Mouse (Mus musculus) urinary bladder, postnatal 25 days (tissue): Measurements from ENCODE around the gene Mynn.
"Not testable (repeated sequence)": the region's sequence is repeated elsewhere in the genome, so short reads cannot be mapped to it uniquely, and the experiment has no call there.

Source experiments
- DNase-seq: peaks from one replicate; pipeline ENCODE4 v3.0.0; 2022; ENCODE audit warnings: low spot score

Gene Mynn

GRCm38 (mm10) chr3:30602065-30602739 is at the start of gene Mynn:
Gene Mynn (plus strand): TSS chr3:30602065.
- peak; percentile 94 for DNase-seq

- DNase-seq = no peak
Measured at GRCm38 (mm10) chr3:30553741-30554140, 48.1 kb upstream of the Mynn start.

GRCm38 (mm10) chr3:30560677-30561314 is 41.1 kb upstream of the Mynn start:
- DNase-seq = no peak

GRCm38 (mm10) chr3:30566333-30566732 is 35.5 kb upstream of the Mynn start:
- DNase-seq = not testable (repeated sequence)

GRCm38 (mm10) chr3:30573549-30573948 is 28.3 kb upstream of the Mynn start:
- no peak for DNase-seq

- DNase-seq = no peak
Measured at GRCm38 (mm10) chr3:30588865-30589264, 13.0 kb upstream of the Mynn start.

- no peak for DNase-seq
Measured at GRCm38 (mm10) chr3:30592418-30592853, 9.4 kb upstream of the Mynn start.

- DNase-seq = no peak
Measured at GRCm38 (mm10) chr3:30593719-30594485, 8.0 kb upstream of the Mynn start.

GRCm38 (mm10) chr3:30595111-30595832 is 6.6 kb upstream of the Mynn start:
- DNase-seq = no peak

GRCm38 (mm10) chr3:30597271-30597670 is 4.6 kb upstream of the Mynn start:
- DNase-seq = no peak

- DNase-seq = no peak
Measured at GRCm38 (mm10) chr3:30599711-30600545, 1.9 kb upstream of the Mynn start, which contains the start of gene Actrt3. Gene Actrt3 (minus strand): TSS chr3:30599939.

- peak; percentile 16 for DNase-seq
Measured at GRCm38 (mm10) chr3:30600717-30601116, 1.1 kb upstream of the Mynn start.

- DNase-seq = peak; percentile 70
Measured at GRCm38 (mm10) chr3:30601175-30601574, 690 bp upstream of the Mynn start.

GRCm38 (mm10) chr3:30601610-30602064 is 228 bp upstream of the Mynn start:
- DNase-seq = no peak

- DNase-seq = no peak
Measured at GRCm38 (mm10) chr3:30602740-30603098, 854 bp downstream of the Mynn start.

GRCm38 (mm10) chr3:30603256-30603655 is 1.4 kb downstream of the Mynn start:
- DNase-seq = no peak

GRCm38 (mm10) chr3:30608999-30609398 is 7.1 kb downstream of the Mynn start:
- DNase-seq = no peak

- no peak for DNase-seq
Measured at GRCm38 (mm10) chr3:30610930-30611329, 9.1 kb downstream of the Mynn start.

GRCm38 (mm10) chr3:30620132-30620531 is 18.3 kb downstream of the Mynn start:
- no peak for DNase-seq

GRCm38 (mm10) chr3:30633681-30634080 is 31.8 kb downstream of the Mynn start:
- DNase-seq = no peak

GRCm38 (mm10) chr3:30635629-30636028 is 33.8 kb downstream of the Mynn start:
- no peak for DNase-seq
